Mouse (Mus musculus) adrenal gland, adult 2 months (tissue): ENCODE results near the gene Tead4. TPM values are rescaled to one million over a fixed set of nuclear protein-coding genes. Genes with fewer than 3 reads are reported as not detected.

ENCODE experiments used
- DNase-seq: peaks from one replicate; pipeline ENCODE4 v3.0.0; 2021
- polyA plus RNA-seq: library from polyadenylated mRNA; depleted of rRNA; stranded (reverse); fragments of >200 nt; gene quantifications from 2 replicates; pipeline ENCODE4 v1.2.3, GENCODE M21; 2012
- total RNA-seq, 2 experiments: library from RNA; stranded (reverse); gene quantifications; 2 replicates each; pipeline ENCODE4 v1.2.3; 2021

Gene Tead4
- total and polyA plus RNA-seq, 3 experiments = 2.7 to 2.9 (median 2.9) TPM

- no peak for DNase-seq
Observed at GRCm38 (mm10) chr6:128291284-128291683, 9.3 kb downstream of the Tead4 start.

- DNase-seq = no peak
Observed at GRCm38 (mm10) chr6:128288681-128289080, 11.9 kb downstream of the Tead4 start.

GRCm38 (mm10) chr6:128285792-128286430 is 14.7 kb downstream of the Tead4 start:
- DNase-seq = peak; percentile 80

- no peak for DNase-seq
Observed at GRCm38 (mm10) chr6:128282126-128282525, 18.5 kb downstream of the Tead4 start.

GRCm38 (mm10) chr6:128280472-128281145 is 20.0 kb downstream of the Tead4 start:
- DNase-seq = no peak

GRCm38 (mm10) chr6:128279608-128280007 is 21.0 kb downstream of the Tead4 start:
- no peak for DNase-seq

GRCm38 (mm10) chr6:128279099-128279498 is 21.5 kb downstream of the Tead4 start:
- DNase-seq = no peak

- no peak for DNase-seq
Observed at GRCm38 (mm10) chr6:128277132-128278085, 23.2 kb downstream of the Tead4 start.

GRCm38 (mm10) chr6:128276349-128276748 is 24.3 kb downstream of the Tead4 start:
- DNase-seq = no peak

- peak; percentile 59 for DNase-seq
Observed at GRCm38 (mm10) chr6:128275506-128276064, 25.0 kb downstream of the Tead4 start.

GRCm38 (mm10) chr6:128273507-128273906 is 27.1 kb downstream of the Tead4 start:
- no peak for DNase-seq

GRCm38 (mm10) chr6:128272754-128273153 is 27.9 kb downstream of the Tead4 start:
- no peak for DNase-seq

- DNase-seq = no peak
Observed at GRCm38 (mm10) chr6:128269850-128270249, 30.8 kb downstream of the Tead4 start.

GRCm38 (mm10) chr6:128264870-128265526 is 35.6 kb downstream of the Tead4 start:
- no peak for DNase-seq

GRCm38 (mm10) chr6:128261486-128261885 is 39.1 kb downstream of the Tead4 start:
- DNase-seq = no peak

- DNase-seq = no peak
Observed at GRCm38 (mm10) chr6:128259252-128259651, 41.4 kb downstream of the Tead4 start.

GRCm38 (mm10) chr6:128255941-128256340 is 44.7 kb downstream of the Tead4 start:
- no peak for DNase-seq

GRCm38 (mm10) chr6:128255292-128255691 is 45.3 kb downstream of the Tead4 start:
- no peak for DNase-seq

GRCm38 (mm10) chr6:128254551-128254950 is 46.1 kb downstream of the Tead4 start:
- no peak for DNase-seq

GRCm38 (mm10) chr6:128253111-128253510 is 47.5 kb downstream of the Tead4 start:
- DNase-seq = peak; percentile 33

- DNase-seq = no peak
Observed at GRCm38 (mm10) chr6:128250596-128250995, 50.0 kb downstream of the Tead4 start.
